Mouse (Mus musculus): ENCODE results near the gene Olig1. TPM values are rescaled to one million over a fixed set of nuclear protein-coding genes. Genes with fewer than 3 reads are reported as not detected.

Gene Olig1
- polyA plus RNA-seq, 2 experiments, result 0.09 to 0.11 TPM

DNA sequence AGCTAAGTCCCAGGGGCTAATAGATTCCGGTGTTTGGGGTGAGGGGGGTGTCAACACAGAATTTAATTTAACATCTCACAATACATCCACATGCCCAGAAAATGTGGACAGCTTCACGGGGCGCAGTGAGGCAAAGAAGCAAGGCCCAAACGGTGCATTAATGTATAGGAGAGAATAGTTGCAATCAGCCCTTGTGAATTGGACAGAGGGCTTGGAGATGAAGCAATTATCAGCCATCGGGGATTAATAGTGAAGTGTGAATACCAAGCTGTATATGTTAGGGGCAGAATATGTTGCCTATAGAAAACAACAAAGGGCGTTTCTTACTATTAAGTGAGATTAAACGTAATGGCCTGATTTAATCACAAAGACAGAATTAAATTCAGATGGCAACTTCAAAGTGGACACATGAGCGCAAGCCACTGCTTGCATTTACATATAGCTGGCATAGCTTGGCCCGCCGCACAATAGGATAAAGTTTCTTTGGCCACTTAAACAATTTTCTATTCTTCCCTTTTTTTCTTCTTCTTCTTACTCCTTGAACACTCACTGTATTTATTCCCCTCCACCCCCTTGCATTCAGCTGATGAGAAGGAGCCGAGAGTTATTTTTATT lies 23.3 kb downstream of the Olig1 start:
- WGBS, result 76% methylated on average over 11 of the region's 11 CpGs
- no peaks in the 10 kb centered on the region for H3K27me3 ChIP-seq (ENCODE audit: control insufficient read depth, insufficient read depth, low read length)
- DNase-seq (ENCODE audit: low spot score) (no peak), ATAC-seq (ENCODE audit: low FRiP score, low read depth) (no peak)
- H3K9me3 ChIP-seq (ENCODE audit: control insufficient read depth, low read length), result no peaks in the 10 kb centered on the region
- H3K36me3 ChIP-seq (ENCODE audit: control insufficient read depth, insufficient read depth, low read length), result no peaks in the 10 kb centered on the region
- no peak overlapping the region for H3K4me2 ChIP-seq (replicated peaks; ENCODE audit: low read depth, low read length, severe bottlenecking)
- H3K27ac ChIP-seq (replicated peaks; ENCODE audit: low read depth, low read length), result no peak overlapping the region
- no peak overlapping the region for H3K4me3 ChIP-seq (replicated peaks; ENCODE audit: low read length)
- H3K4me1 ChIP-seq (ENCODE audit: control insufficient read depth, insufficient read depth, low read length), result no peaks in the 10 kb centered on the region
- TF ChIP-seq POLR2A (IDR thresholded peaks at IDR 0.05; ENCODE audit: borderline replicate concordance, extremely low read depth, insufficient read depth, insufficient read length), result no peak
- no peak overlapping the region for H3K9ac ChIP-seq (ENCODE audit: low read depth, low read length, severe bottlenecking)

DNA sequence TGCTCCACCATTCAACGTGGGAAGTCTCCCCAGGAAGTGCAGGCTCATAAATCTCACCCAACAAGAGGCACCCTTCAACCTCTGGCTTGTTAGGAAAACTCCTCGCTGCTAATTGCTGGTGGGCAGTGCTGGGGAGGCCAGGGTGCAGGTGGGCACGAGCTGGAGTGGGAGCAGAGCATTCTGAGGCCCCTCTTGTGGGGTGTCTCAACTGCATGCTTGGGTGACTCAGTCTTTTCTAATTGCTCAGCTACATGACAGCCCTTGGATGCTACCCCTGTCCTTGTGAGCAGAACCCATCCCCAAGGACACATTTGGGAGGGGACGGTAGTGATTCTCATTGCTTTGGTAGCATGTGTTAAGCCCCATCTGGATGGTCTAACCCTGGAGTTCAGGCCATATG lies 28.2 kb downstream of the Olig1 start:
- Histone ChIP-seq H3K4me2 (replicated peaks; ENCODE audit: low read depth, low read length, severe bottlenecking) (no peak overlapping the region), H3K4me3 (replicated peaks; ENCODE audit: low read length) (no peak overlapping the region), H3K4me1 (ENCODE audit: control insufficient read depth, insufficient read depth, low read length) (no peaks in the 10 kb centered on the region), H3K9ac (ENCODE audit: low read depth, low read length, severe bottlenecking) (no peak overlapping the region), H3K36me3 (ENCODE audit: control insufficient read depth, insufficient read depth, low read length) (no peaks in the 10 kb centered on the region), H3K27ac (replicated peaks; ENCODE audit: low read depth, low read length) (no peak overlapping the region), H3K9me3 (ENCODE audit: control insufficient read depth, low read length) (no peaks in the 10 kb centered on the region), H3K27me3 (ENCODE audit: control insufficient read depth, insufficient read depth, low read length) (peaks cover 6% of the 10 kb centered on the region; the same call in 1 of the 2 replicates)
- TF ChIP-seq POLR2A (IDR thresholded peaks at IDR 0.05; ENCODE audit: borderline replicate concordance, extremely low read depth, insufficient read depth, insufficient read length), result no peak
- DNase-seq (ENCODE audit: low spot score) (no peak), ATAC-seq (ENCODE audit: low FRiP score, low read depth) (no peak)
- WGBS, result 14% methylated on average over 4 of the region's 4 CpGs

- no peak overlapping the region for H3K4me3 ChIP-seq (replicated peaks; ENCODE audit: low read length)
Observed at GRCm38 (mm10) chr16:91299412-91299811, 29.8 kb downstream of the Olig1 start.

GRCm38 (mm10) chr16:91300641-91301441 lies 31.3 kb downstream of the Olig1 start:
- no peak for TF ChIP-seq POLR2A (IDR thresholded peaks at IDR 0.05; ENCODE audit: borderline replicate concordance, extremely low read depth, insufficient read depth, insufficient read length)
- H3K4me2 ChIP-seq (replicated peaks; ENCODE audit: low read depth, low read length, severe bottlenecking), result no peak overlapping the region; the same call in 1 of the 2 replicates

More at GRCm38 (mm10) chr16:91299412-91299811, 29.8 kb downstream of the Olig1 start:
- no peaks in the 10 kb centered on the region for H3K4me1 ChIP-seq (ENCODE audit: control insufficient read depth, insufficient read depth, low read length)
- no peak overlapping the region for H3K27ac ChIP-seq (replicated peaks; ENCODE audit: low read depth, low read length)
- no peaks in the 10 kb centered on the region for H3K9me3 ChIP-seq (ENCODE audit: control insufficient read depth, low read length)
- DNase-seq (ENCODE audit: low spot score) (no peak), ATAC-seq (ENCODE audit: low FRiP score, low read depth) (no peak)
- H3K27me3 ChIP-seq (ENCODE audit: control insufficient read depth, insufficient read depth, low read length), result peaks cover 16% of the 10 kb centered on the region
- H3K9ac ChIP-seq (ENCODE audit: low read depth, low read length, severe bottlenecking), result no peak overlapping the region
- no peak for TF ChIP-seq POLR2A (IDR thresholded peaks at IDR 0.05; ENCODE audit: borderline replicate concordance, extremely low read depth, insufficient read depth, insufficient read length)
- H3K4me2 ChIP-seq (replicated peaks; ENCODE audit: low read depth, low read length, severe bottlenecking), result no peak overlapping the region
- WGBS, result 93% methylated on average over 7 of the region's 7 CpGs
- H3K36me3 ChIP-seq (ENCODE audit: control insufficient read depth, insufficient read depth, low read length), result no peaks in the 10 kb centered on the region

DNA sequence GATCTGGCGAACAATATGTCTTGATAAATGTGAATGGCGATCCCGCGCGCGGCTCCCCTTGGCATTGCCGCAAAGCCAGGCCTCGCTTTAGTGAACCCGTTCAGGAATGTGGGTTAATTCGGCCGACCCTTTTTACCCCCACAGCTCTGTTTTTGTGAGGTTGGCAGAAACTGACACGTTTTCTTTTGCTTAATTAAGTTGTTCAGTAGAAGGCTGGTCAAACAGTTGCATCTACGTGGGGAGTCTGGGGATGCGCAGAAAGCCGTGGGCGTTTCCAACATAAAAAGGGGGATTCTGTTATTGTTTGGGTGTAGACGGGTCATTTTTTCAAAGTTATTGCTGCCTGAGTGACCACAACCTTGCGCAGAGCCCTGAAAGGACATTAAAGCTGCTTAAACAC lies 31.9 kb downstream of the Olig1 start:
- peaks cover 20% of the 10 kb centered on the region for H3K27me3 ChIP-seq (ENCODE audit: control insufficient read depth, insufficient read depth, low read length)
- H3K9ac ChIP-seq (ENCODE audit: low read depth, low read length, severe bottlenecking), result no peak overlapping the region
- H3K4me3 ChIP-seq (replicated peaks; ENCODE audit: low read length), result no peak overlapping the region
- no peaks in the 10 kb centered on the region for H3K9me3 ChIP-seq (ENCODE audit: control insufficient read depth, low read length)
- TF ChIP-seq POLR2A (IDR thresholded peaks at IDR 0.05; ENCODE audit: borderline replicate concordance, extremely low read depth, insufficient read depth, insufficient read length), result no peak
- ATAC-seq (ENCODE audit: low FRiP score, low read depth) (no peak), DNase-seq (ENCODE audit: low spot score) (no peak)
- no peak overlapping the region for H3K4me2 ChIP-seq (replicated peaks; ENCODE audit: low read depth, low read length, severe bottlenecking)
- H3K4me1 ChIP-seq (ENCODE audit: control insufficient read depth, insufficient read depth, low read length), result no peaks in the 10 kb centered on the region
- no peak overlapping the region for H3K27ac ChIP-seq (replicated peaks; ENCODE audit: low read depth, low read length)
- WGBS, result 58% methylated on average over 18 of the region's 18 CpGs
- H3K36me3 ChIP-seq (ENCODE audit: control insufficient read depth, insufficient read depth, low read length), result no peaks in the 10 kb centered on the region

More at GRCm38 (mm10) chr16:91300641-91301441, 31.3 kb downstream of the Olig1 start:
- H3K27me3 ChIP-seq (ENCODE audit: control insufficient read depth, insufficient read depth, low read length), result peaks cover 20% of the 10 kb centered on the region
- no peaks in the 10 kb centered on the region for H3K36me3 ChIP-seq (ENCODE audit: control insufficient read depth, insufficient read depth, low read length)
- DNase-seq (ENCODE audit: low spot score), result no peak
- H3K4me3 ChIP-seq (replicated peaks; ENCODE audit: low read length), result no peak overlapping the region
- no peak overlapping the region for H3K27ac ChIP-seq (replicated peaks; ENCODE audit: low read depth, low read length)
- no peak for ATAC-seq (ENCODE audit: low FRiP score, low read depth)
- H3K9ac ChIP-seq (ENCODE audit: low read depth, low read length, severe bottlenecking), result no peak overlapping the region
- H3K4me1 ChIP-seq (ENCODE audit: control insufficient read depth, insufficient read depth, low read length), result no peaks in the 10 kb centered on the region
- WGBS, result 39% methylated on average over 16 of the region's 16 CpGs
- no peaks in the 10 kb centered on the region for H3K9me3 ChIP-seq (ENCODE audit: control insufficient read depth, low read length)

All from limb, embryonic 14.5 days (tissue).